Mouse (Mus musculus) kidney, embryonic 16.5 days (tissue): ENCODE data around the gene 6030468B19Rik. TPM values are rescaled to one million over a fixed set of nuclear protein-coding genes. Genes with fewer than 3 reads are reported as not detected.
A peak's percentile ranks its signal among the peaks of the same experiment; 100 is the strongest.
"Not testable (repeated sequence)": the region's sequence is repeated elsewhere in the genome, so short reads cannot be mapped to it uniquely, and the experiment has no call there.

Source experiments
- ATAC-seq: fragments of 200-750 bp; cut with Nextera tagmentation; 2 replicates; pipeline ENCODE4 v1.8.0; 2017; ENCODE audit warnings: moderate TSS enrichment; ENCODE audit not compliant: low FRiP score, low TSS enrichment
- H3K27ac ChIP-seq: fragments of 300-500 bp; sonication (generic); 2 replicates; pipeline ENCODE4 v1.5.1; 2014; ENCODE audit warnings: low read length
- H3K27me3 ChIP-seq: fragments of 300-500 bp; sonication (generic); 2 replicates; pipeline ENCODE4 v1.6.1; 2014; ENCODE audit warnings: low read length, control low read depth, mixed read lengths; ENCODE audit not compliant: insufficient read depth
- H3K36me3 ChIP-seq: fragments of 300-500 bp; sonication (generic); 2 replicates; pipeline ENCODE4 v1.6.1; 2014; ENCODE audit warnings: low read length, control low read depth, mixed read lengths; ENCODE audit not compliant: insufficient read depth
- H3K4me1 ChIP-seq: fragments of 300-500 bp; sonication (generic); 2 replicates; pipeline ENCODE4 v1.6.1; 2014; ENCODE audit warnings: low read length, control low read depth, mixed read lengths; ENCODE audit not compliant: insufficient read depth
- H3K4me2 ChIP-seq: fragments of 300-500 bp; sonication (generic); replicated peaks from 2 replicates; pipeline ENCODE4 v1.6.1; 2014; ENCODE audit warnings: low read depth, low read length
- H3K4me3 ChIP-seq: fragments of 300-500 bp; sonication (generic); 2 replicates; pipeline ENCODE4 v1.5.1; 2014; ENCODE audit warnings: mild to moderate bottlenecking, low read length
- H3K9ac ChIP-seq: fragments of 300-500 bp; sonication (generic); replicated peaks from 2 replicates; pipeline ENCODE4 v1.6.1; 2014; ENCODE audit warnings: low read length
- H3K9me3 ChIP-seq: fragments of 300-500 bp; sonication (generic); 2 replicates; pipeline ENCODE4 v1.6.1; 2016; ENCODE audit warnings: low read length, control low read depth
- WGBS: fragments of 180-500 bp; shearing (Covaris S2); extraction: QIAGEN DNeasy Blood & Tissue Kit; methylation state at CpG from one replicate; pipeline ENCODE4 v1.1.7; 2014; 5-methylcytosine and 5-hydroxymethylcytosine counted together
- polyA plus RNA-seq: library from polyadenylated mRNA; unstranded; fragments of >200 nt; fragmentation: Nextera tagmentation; extraction: Ambion mirVana; gene quantifications from 2 replicates; pipeline ENCODE4 v1.2.1, GENCODE M21; 2015

Gene 6030468B19Rik
- polyA plus RNA-seq, 1 experiment from 2014 or later, result 0.54 TPM

GRCm38 (mm10) chr11:117814704-117815366 is 17.4 kb downstream of the 6030468B19Rik start:
- no peaks in the 10 kb centered on the region for H3K27me3 ChIP-seq
- no peak overlapping the region for H3K9ac ChIP-seq
- H3K27ac ChIP-seq, result no peak overlapping the region
- H3K9me3 ChIP-seq, result no peaks in the 10 kb centered on the region
- WGBS, result 86% methylated on average over 6 of the region's 6 CpGs
- no peak overlapping the region for H3K4me2 ChIP-seq
- H3K4me3 ChIP-seq, result no peak overlapping the region
- ATAC-seq, result no peak
- H3K4me1 ChIP-seq, result peaks cover 11% of the 10 kb centered on the region
- peaks cover 60% of the 10 kb centered on the region for H3K36me3 ChIP-seq

DNA sequence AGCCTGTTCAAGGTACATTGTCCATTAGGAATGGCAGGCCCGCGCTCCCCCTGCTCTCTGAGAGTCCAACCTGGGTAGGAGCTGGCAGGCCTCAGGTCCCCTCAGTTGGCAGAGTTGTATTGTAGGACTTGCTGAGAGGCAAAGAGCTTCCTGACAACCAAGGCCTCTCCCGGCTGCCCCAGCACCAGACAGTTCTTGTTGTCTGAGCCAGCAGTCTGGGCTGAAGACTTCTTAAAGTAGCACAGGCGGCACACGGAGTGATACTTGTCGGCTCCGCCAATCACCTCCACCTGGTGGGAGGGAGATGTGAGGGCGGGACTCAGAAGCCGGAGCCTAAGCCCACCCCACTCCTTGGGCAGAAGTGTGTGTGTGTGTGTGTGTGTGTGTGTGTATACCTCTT is 18.4 kb downstream of the 6030468B19Rik start:
- H3K4me1 ChIP-seq, ATAC-seq, H3K9me3 ChIP-seq, H3K27ac ChIP-seq, H3K4me3 ChIP-seq, H3K4me2 ChIP-seq, H3K9ac ChIP-seq, H3K27me3 ChIP-seq: not testable (repeated sequence)
- WGBS, result 78% methylated on average over 9 of the region's 9 CpGs
- H3K36me3 ChIP-seq, result peaks cover 68% of the 10 kb centered on the region

DNA sequence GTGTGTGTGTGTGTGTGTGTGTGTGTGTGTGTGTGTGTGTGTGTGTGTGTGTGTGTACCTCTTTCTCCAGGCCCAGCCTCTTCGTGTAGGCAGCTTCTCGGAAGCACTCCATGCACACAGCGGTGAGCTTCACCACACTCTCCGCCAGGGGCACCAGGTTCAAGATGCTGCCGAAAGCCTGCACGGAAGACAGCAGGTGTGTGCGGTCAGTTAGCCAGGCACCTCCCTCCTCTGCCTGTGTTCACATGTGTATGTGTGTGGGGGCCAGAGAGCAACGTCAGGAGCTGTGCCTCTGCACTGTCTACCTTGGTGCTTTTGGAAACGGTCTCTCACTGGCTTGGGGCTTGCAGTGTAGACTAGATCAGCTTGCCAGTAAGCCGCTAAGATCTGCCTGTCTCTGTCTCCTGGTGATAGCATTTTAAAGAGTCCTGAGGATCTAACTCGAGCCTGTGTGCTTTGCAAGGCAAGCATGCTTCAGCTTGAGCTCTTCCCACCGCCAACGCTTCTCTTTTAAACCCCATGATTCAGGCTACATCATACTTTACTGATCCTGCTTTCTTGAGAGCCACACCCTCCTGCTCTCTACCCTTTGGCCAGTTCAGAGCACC is 19.0 kb downstream of the 6030468B19Rik start:
- H3K4me2 ChIP-seq, result no peak overlapping the region
- WGBS, result 92% methylated on average over 13 of the region's 13 CpGs
- H3K36me3 ChIP-seq, result peaks cover 71% of the 10 kb centered on the region
- H3K9ac ChIP-seq, result no peak overlapping the region
- H3K27ac ChIP-seq, result no peak overlapping the region
- no peak overlapping the region for H3K4me3 ChIP-seq
- H3K4me1 ChIP-seq, result peaks cover 1% of the 10 kb centered on the region; the same call in 1 of the 2 replicates
- no peaks in the 10 kb centered on the region for H3K9me3 ChIP-seq
- no peak for ATAC-seq
- H3K27me3 ChIP-seq, result no peaks in the 10 kb centered on the region

GRCm38 (mm10) chr11:117819095-117819494 is 21.6 kb downstream of the 6030468B19Rik start:
- no peak overlapping the region for H3K27ac ChIP-seq
- peaks cover 16% of the 10 kb centered on the region for H3K4me1 ChIP-seq
- ATAC-seq, result no peak
- H3K9ac ChIP-seq, result no peak overlapping the region
- 83% methylated on average over 8 of the region's 8 CpGs for WGBS
- H3K4me2 ChIP-seq, result no peak overlapping the region
- no peaks in the 10 kb centered on the region for H3K27me3 ChIP-seq
- H3K36me3 ChIP-seq, result peaks cover 60% of the 10 kb centered on the region
- no peaks in the 10 kb centered on the region for H3K9me3 ChIP-seq
- H3K4me3 ChIP-seq, result no peak overlapping the region

GRCm38 (mm10) chr11:117820173-117820572 is 22.7 kb downstream of the 6030468B19Rik start:
- Histone ChIP-seq H3K9me3 (no peaks in the 10 kb centered on the region), H3K4me2 (no peak overlapping the region), H3K4me1 (peaks cover 24% of the 10 kb centered on the region), H3K9ac (no peak overlapping the region), H3K27ac (no peak overlapping the region), H3K36me3 (peaks cover 49% of the 10 kb centered on the region), H3K27me3 (no peaks in the 10 kb centered on the region), H3K4me3 (no peak overlapping the region)
- no peak for ATAC-seq
- 94% methylated on average over 7 of the region's 7 CpGs for WGBS

DNA sequence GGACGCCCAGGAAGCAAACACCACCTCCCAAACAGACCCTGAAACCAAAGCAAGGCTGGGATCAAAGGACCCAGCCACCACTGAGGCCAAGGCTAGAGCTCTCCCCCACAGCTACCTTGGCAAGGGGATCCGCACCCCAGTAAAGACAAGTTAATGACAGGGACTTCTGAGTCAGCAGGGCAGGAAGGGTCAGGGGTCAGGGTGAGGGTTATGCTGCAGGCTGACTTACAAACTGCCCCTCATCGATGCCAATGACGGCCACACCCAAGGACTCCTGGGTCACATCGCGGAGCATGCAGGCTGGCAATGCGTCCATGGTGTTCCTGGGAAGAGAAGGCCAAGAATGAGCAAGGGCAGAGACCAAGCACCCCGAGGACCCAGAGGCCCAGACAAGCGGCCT is 24.4 kb downstream of the 6030468B19Rik start:
- peaks cover 42% of the 10 kb centered on the region for H3K36me3 ChIP-seq
- H3K9me3 ChIP-seq, result no peaks in the 10 kb centered on the region
- peaks cover 38% of the 10 kb centered on the region for H3K4me1 ChIP-seq
- no peak overlapping the region for H3K4me3 ChIP-seq
- no peaks in the 10 kb centered on the region for H3K27me3 ChIP-seq
- no peak for ATAC-seq
- 86% methylated on average over 9 of the region's 9 CpGs for WGBS
- no peak overlapping the region for H3K4me2 ChIP-seq
- H3K9ac ChIP-seq, result no peak overlapping the region
- H3K27ac ChIP-seq, result no peak overlapping the region

- Histone ChIP-seq H3K36me3 (peaks cover 35% of the 10 kb centered on the region), H3K27ac (no peak overlapping the region), H3K4me1 (peaks cover 42% of the 10 kb centered on the region), H3K27me3 (no peaks in the 10 kb centered on the region), H3K9me3 (no peaks in the 10 kb centered on the region), H3K4me3 (no peak overlapping the region), H3K9ac (peak overlapping the region; percentile 22; the same call in 1 of the 2 replicates), H3K4me2 (0 out of 2 replicates have a peak overlapping the region, but pooled peaks have one; percentile 8)
- WGBS, result 67% methylated on average over 7 of the region's 7 CpGs
- no peak for ATAC-seq
These were observed 25.3 kb downstream of the 6030468B19Rik start for GRCm38 (mm10) chr11:117822728-117823241.

- H3K4me1 ChIP-seq, result peaks cover 49% of the 10 kb centered on the region
- no peak for ATAC-seq
- no peak overlapping the region for H3K4me3 ChIP-seq
- peak overlapping the region; percentile 48; the same call in 1 of the 2 replicates for H3K27ac ChIP-seq
- no peaks in the 10 kb centered on the region for H3K27me3 ChIP-seq
- H3K9ac ChIP-seq, result 0 out of 2 replicates have a peak overlapping the region, but pooled peaks have one; percentile 22
- H3K36me3 ChIP-seq, result peaks cover 29% of the 10 kb centered on the region
- H3K9me3 ChIP-seq, result no peaks in the 10 kb centered on the region
- H3K4me2 ChIP-seq, result no peak overlapping the region
- WGBS, result 88% methylated on average over 6 of the region's 6 CpGs
These were observed 26.0 kb downstream of the 6030468B19Rik start for GRCm38 (mm10) chr11:117823411-117823810.

GRCm38 (mm10) chr11:117824060-117824969 is 26.9 kb downstream of the 6030468B19Rik start:
- Histone ChIP-seq H3K9ac (peak overlapping the region; percentile 84), H3K4me2 (peak overlapping the region; percentile 87), H3K4me1 (peaks cover 58% of the 10 kb centered on the region), H3K27ac (peak overlapping the region; percentile 92), H3K27me3 (no peaks in the 10 kb centered on the region), H3K9me3 (no peaks in the 10 kb centered on the region), H3K4me3 (peak overlapping the region; percentile 70), H3K36me3 (peaks cover 23% of the 10 kb centered on the region)
- 15% methylated on average over 23 of the region's 23 CpGs for WGBS
- peak; percentile 86 for ATAC-seq
